ENCODE assay signal across 8 mouse cellular contexts in genomic region chr4:152088556-152089120, GRCm38 (mm10). TPM values are rescaled to one million over a fixed set of nuclear protein-coding genes. Genes with fewer than 3 reads are reported as not detected.
DNase-seq lines count a peak whose midpoint lies in the region; ATAC-seq and TF ChIP-seq lines count a peak whose summit lies in the region.

No protein-coding gene starts in this region.

- H3K9me3 ChIP-seq in ES-Bruce4 (replicated peaks; ENCODE audit: control insufficient read depth, insufficient read depth, low read length, poor library complexity, severe bottlenecking): no peaks in the 10 kb centered on the region
- H3K9me3 ChIP-seq in hindbrain, embryonic 16.5 days (ENCODE audit: control insufficient read depth, low read length): no peaks in the 10 kb centered on the region
- no peaks in the 10 kb centered on the region for H3K9me3 ChIP-seq in limb, embryonic 12.5 days

- 33% methylated on average over 8 of the region's 8 CpGs for WGBS in hindbrain, embryonic 16.5 days
- 51% methylated on average over 8 of the region's 8 CpGs for WGBS in limb, embryonic 12.5 days

- TF ChIP-seq CTCF in ES-Bruce4 (IDR thresholded peaks at IDR 0.05; ENCODE audit: low read depth, low read length): no peak

- H3K4me1 ChIP-seq in ES-Bruce4 (ENCODE audit: control insufficient read depth, insufficient read depth, low read length): peaks cover 10% of the 10 kb centered on the region
- peaks cover 25% of the 10 kb centered on the region for H3K4me1 ChIP-seq in hindbrain, embryonic 16.5 days (ENCODE audit: control insufficient read depth, insufficient read depth, low read depth, low read length)
- H3K4me1 ChIP-seq in limb, embryonic 12.5 days (replicated peaks): peaks cover 32% of the 10 kb centered on the region

- TF ChIP-seq POLR2A in ES-Bruce4 (IDR thresholded peaks at IDR 0.05; ENCODE audit: insufficient read depth, low read length): no peak

- no peaks in the 10 kb centered on the region for H3K36me3 ChIP-seq in ES-Bruce4 (ENCODE audit: control insufficient read depth, insufficient read depth, low read length, poor library complexity, severe bottlenecking)
- no peaks in the 10 kb centered on the region for H3K36me3 ChIP-seq in hindbrain, embryonic 16.5 days (ENCODE audit: control insufficient read depth, insufficient read depth, low read length)
- H3K36me3 ChIP-seq in limb, embryonic 12.5 days: peaks cover 18% of the 10 kb centered on the region; the same call in 1 of the 2 replicates

- ATAC-seq in hindbrain, embryonic 16.5 days: peak; percentile 49
- ATAC-seq in limb, embryonic 12.5 days (ENCODE audit: insufficient number of reproducible peaks, insufficient read depth, low FRiP score, low TSS enrichment, low read depth): no peak
- ATAC-seq in erythroid progenitor cell, adult 5-6 weeks (replicated peaks; ENCODE audit: low FRiP score, poor library complexity, severe bottlenecking): no peak
- ATAC-seq in inflammation-experienced regulatory T-cells, adult 6 months: no peak

- peak; percentile 65 for DNase-seq in MN1 (ENCODE audit: low spot score)
- DNase-seq in adrenal gland, adult 18-20 months (ENCODE audit: low spot score in 2 of 2): no peak
- no peak for DNase-seq in T-cell, adult 2 months (ENCODE audit: low spot score)

- no peaks in the 10 kb centered on the region for H3K27me3 ChIP-seq in ES-Bruce4 (ENCODE audit: control insufficient read depth, insufficient read depth, low read length, poor library complexity, severe bottlenecking)
- H3K27me3 ChIP-seq in hindbrain, embryonic 16.5 days (replicated peaks; ENCODE audit: control insufficient read depth, insufficient read depth, low read length): no peaks in the 10 kb centered on the region
- H3K27me3 ChIP-seq in limb, embryonic 12.5 days: peaks cover 3% of the 10 kb centered on the region; the same call in 1 of the 2 replicates

- peak overlapping the region; percentile 22 for H3K4me3 ChIP-seq in ES-Bruce4 (ENCODE audit: low read depth, low read length)
- H3K4me3 ChIP-seq in hindbrain, embryonic 16.5 days (ENCODE audit: low read length): no peak overlapping the region
- H3K4me3 ChIP-seq in limb, embryonic 12.5 days (replicated peaks): 0 out of 2 replicates have a peak overlapping the region, but pooled peaks have one; percentile 4

- peak overlapping the region; percentile 9; the same call in 1 of the 2 replicates for H3K9ac ChIP-seq in ES-Bruce4 (ENCODE audit: low read depth, poor library complexity, severe bottlenecking)
- peak overlapping the region; percentile 43 for H3K9ac ChIP-seq in hindbrain, embryonic 16.5 days (ENCODE audit: low read depth, low read length)
- no peak overlapping the region for H3K9ac ChIP-seq in limb, embryonic 12.5 days (replicated peaks)

- H3K4me2 ChIP-seq in hindbrain, embryonic 16.5 days (ENCODE audit: low read length): peak overlapping the region; percentile 92; the same call in 1 of the 2 replicates
- H3K4me2 ChIP-seq in limb, embryonic 12.5 days: peak overlapping the region; percentile 80

- no peak for TF ChIP-seq EP300 in ES-Bruce4 (IDR thresholded peaks at IDR 0.05; ENCODE audit: insufficient read depth, low read depth, low read length)

- H3K27ac ChIP-seq in ES-Bruce4 (ENCODE audit: insufficient read depth, low read length): no peak overlapping the region
- no peak overlapping the region; the same call in 1 of the 2 replicates for H3K27ac ChIP-seq in hindbrain, embryonic 16.5 days (ENCODE audit: low read depth, low read length)
- no peak overlapping the region for H3K27ac ChIP-seq in limb, embryonic 12.5 days

RNA-seq across cellular contexts. Expression of gene Plekhg5, which starts 16.3 kb away (rescaled TPM):
- 17.5 and 20.5 TPM in 2 replicates for polyA plus RNA-seq in ES-Bruce4 (2011; ENCODE audit: insufficient read depth, insufficient read length, low read depth, missing spikeins)
- polyA plus RNA-seq in hindbrain, embryonic 16.5 days (2015; fragmentation: Nextera tagmentation; extraction: Ambion mirVana): 13.8 and 16.4 TPM in 2 replicates
- 17.4 and 17.7 TPM in 2 replicates for polyA plus RNA-seq in limb, embryonic 12.5 days (2016; fragmentation: Nextera tagmentation; extraction: Ambion mirVana)
- 1.7 and 2.9 TPM in 2 replicates for total RNA-seq in erythroid progenitor cell, adult 5-6 weeks (2015; ENCODE audit: low replicate concordance)
- total RNA-seq in erythroid progenitor cell, adult 5-6 weeks (2017; ENCODE audit: low replicate concordance): 3.5 and 5.3 TPM in 2 replicates
- total RNA-seq in adrenal gland, adult 18-20 months (2021): 10 to 100 TPM in 1 of 2 experiments, 1 to 10 TPM in 1; 7.3 to 12.0 TPM
- polyA plus RNA-seq in inflammation-experienced regulatory T-cells, adult 6 months (2017; shearing (Covaris generic)): 1 to 10 TPM; 2.5 to 3.7 (median 2.9) TPM

RNA-seq across cellular contexts. Expression of gene Tnfrsf25, which starts 27.1 kb away (rescaled TPM):
- polyA plus RNA-seq in ES-Bruce4 (2011; ENCODE audit: insufficient read depth, insufficient read length, low read depth, missing spikeins): 1.5 and 2.0 TPM in 2 replicates
- 0.80 and 1.1 TPM in 2 replicates for polyA plus RNA-seq in hindbrain, embryonic 16.5 days (2015; fragmentation: Nextera tagmentation; extraction: Ambion mirVana)
- polyA plus RNA-seq in limb, embryonic 12.5 days (2016; fragmentation: Nextera tagmentation; extraction: Ambion mirVana): 0.96 and 1.9 TPM in 2 replicates
- not detected in 2 replicates for total RNA-seq in erythroid progenitor cell, adult 5-6 weeks (2015; ENCODE audit: low replicate concordance)
- total RNA-seq in erythroid progenitor cell, adult 5-6 weeks (2017; ENCODE audit: low replicate concordance): 2.0 TPM in 1 of 2 replicates, not detected in the other
- total RNA-seq in adrenal gland, adult 18-20 months (2021): 1 to 10 TPM; 1.3 to 2.8 TPM
- 100 to 1,000 TPM; 125 to 133 (median 127) TPM for polyA plus RNA-seq in inflammation-experienced regulatory T-cells, adult 6 months (2017; shearing (Covaris generic))

RNA-seq across cellular contexts. Expression of gene Nol9, which starts 49.5 kb away (rescaled TPM):
- polyA plus RNA-seq in ES-Bruce4 (2011; ENCODE audit: insufficient read depth, insufficient read length, low read depth, missing spikeins): 71.0 and 71.7 TPM in 2 replicates
- polyA plus RNA-seq in hindbrain, embryonic 16.5 days (2015; fragmentation: Nextera tagmentation; extraction: Ambion mirVana): 18.7 and 23.0 TPM in 2 replicates
- polyA plus RNA-seq in limb, embryonic 12.5 days (2016; fragmentation: Nextera tagmentation; extraction: Ambion mirVana): 45.2 and 46.3 TPM in 2 replicates
- total RNA-seq in erythroid progenitor cell, adult 5-6 weeks (2015; ENCODE audit: low replicate concordance): 7.1 and 10.1 TPM in 2 replicates
- 4.9 and 5.0 TPM in 2 replicates for total RNA-seq in erythroid progenitor cell, adult 5-6 weeks (2017; ENCODE audit: low replicate concordance)
- 10 to 100 TPM; 23.6 to 33.5 TPM for total RNA-seq in adrenal gland, adult 18-20 months (2021)
- 10 to 100 TPM in 2 of 3 experiments, 1 to 10 TPM in 1; 7.7 to 22.5 (median 10.2) TPM for polyA plus RNA-seq in inflammation-experienced regulatory T-cells, adult 6 months (2017; shearing (Covaris generic))

RNA-seq across cellular contexts. Expression of gene Tas1r1, which starts 50.3 kb away (rescaled TPM):
- polyA plus RNA-seq in ES-Bruce4 (2011; ENCODE audit: insufficient read depth, insufficient read length, low read depth, missing spikeins): 0.38 and 0.55 TPM in 2 replicates
- 1.9 and 2.0 TPM in 2 replicates for polyA plus RNA-seq in hindbrain, embryonic 16.5 days (2015; fragmentation: Nextera tagmentation; extraction: Ambion mirVana)
- 0.91 and 1.1 TPM in 2 replicates for polyA plus RNA-seq in limb, embryonic 12.5 days (2016; fragmentation: Nextera tagmentation; extraction: Ambion mirVana)
- not detected in 2 replicates for total RNA-seq in erythroid progenitor cell, adult 5-6 weeks (2015; ENCODE audit: low replicate concordance)
- total RNA-seq in erythroid progenitor cell, adult 5-6 weeks (2017; ENCODE audit: low replicate concordance): not detected in 2 replicates
- total RNA-seq in adrenal gland, adult 18-20 months (2021): not detected
- not detected for polyA plus RNA-seq in inflammation-experienced regulatory T-cells, adult 6 months (2017; shearing (Covaris generic))

Comparison
In these comparisons a context has a peak if more than half of its experiments do, and no peak if none do; other contexts are left out.
1. RNA of gene Tnfrsf25, which starts 27.1 kb away (polyA plus RNA-seq): 125 to 133 TPM in inflammation-experienced regulatory T-cells, adult 6 months; 1.5 to 2.0 TPM in ES-Bruce4, 0.96 to 1.9 TPM in limb, embryonic 12.5 days and 0.80 to 1.1 TPM in hindbrain, embryonic 16.5 days; every median in the first group is over 10 times any median in the second.